Mouse (Mus musculus): ENCODE measurements around the gene Plau.

Plau gene

GRCm38 (mm10) chr14:20836171-20836904 is at the start of gene Plau:
Gene Plau, plus strand, starts transcription at chr14:20836660.
- DNase-seq, result peak; percentile 56

DNA sequence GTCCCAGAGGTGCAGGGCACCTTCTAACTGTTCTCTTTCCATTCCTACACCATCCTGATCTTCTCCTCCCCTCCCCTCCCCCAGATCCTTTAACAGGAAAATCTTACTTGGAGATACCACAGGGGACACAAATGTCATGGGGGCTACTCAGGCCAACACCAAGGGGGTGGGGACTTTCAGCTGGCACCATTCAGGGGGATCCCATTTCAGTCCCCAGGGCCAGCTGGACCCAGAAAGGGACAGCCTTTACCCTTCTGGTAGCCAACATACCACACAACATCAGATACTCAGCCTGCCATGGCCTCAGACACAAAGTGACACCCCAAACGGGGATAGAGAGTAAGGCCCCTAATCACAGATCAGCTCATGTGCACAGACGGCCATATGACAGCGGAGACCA is 48.3 kb upstream of the Plau start:
- no peak for DNase-seq

DNA sequence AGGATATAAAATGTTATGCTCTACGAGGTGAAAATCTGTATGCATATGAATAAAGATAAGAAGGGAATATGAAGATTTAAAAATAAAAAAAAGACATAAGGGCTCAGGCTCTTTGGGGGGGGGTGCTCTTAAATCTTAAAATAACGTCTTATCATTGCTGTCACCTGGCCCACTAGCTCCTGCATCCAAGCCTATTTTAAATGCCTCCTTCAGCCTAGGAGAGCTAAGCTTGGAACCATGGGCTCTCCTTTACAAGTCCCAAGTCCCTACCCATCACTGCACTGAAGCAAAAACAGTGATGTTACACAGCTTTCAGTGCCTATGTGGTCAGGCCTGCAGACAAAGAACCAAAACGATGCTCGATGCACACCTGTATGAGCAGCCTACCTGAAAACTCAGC is 46.9 kb upstream of the Plau start:
- DNase-seq, result no peak

GRCm38 (mm10) chr14:20790445-20790844 is 46.0 kb upstream of the Plau start:
- DNase-seq, result no peak

- DNase-seq, result no peak
Measured at GRCm38 (mm10) chr14:20790996-20791395, 45.5 kb upstream of the Plau start.

DNA sequence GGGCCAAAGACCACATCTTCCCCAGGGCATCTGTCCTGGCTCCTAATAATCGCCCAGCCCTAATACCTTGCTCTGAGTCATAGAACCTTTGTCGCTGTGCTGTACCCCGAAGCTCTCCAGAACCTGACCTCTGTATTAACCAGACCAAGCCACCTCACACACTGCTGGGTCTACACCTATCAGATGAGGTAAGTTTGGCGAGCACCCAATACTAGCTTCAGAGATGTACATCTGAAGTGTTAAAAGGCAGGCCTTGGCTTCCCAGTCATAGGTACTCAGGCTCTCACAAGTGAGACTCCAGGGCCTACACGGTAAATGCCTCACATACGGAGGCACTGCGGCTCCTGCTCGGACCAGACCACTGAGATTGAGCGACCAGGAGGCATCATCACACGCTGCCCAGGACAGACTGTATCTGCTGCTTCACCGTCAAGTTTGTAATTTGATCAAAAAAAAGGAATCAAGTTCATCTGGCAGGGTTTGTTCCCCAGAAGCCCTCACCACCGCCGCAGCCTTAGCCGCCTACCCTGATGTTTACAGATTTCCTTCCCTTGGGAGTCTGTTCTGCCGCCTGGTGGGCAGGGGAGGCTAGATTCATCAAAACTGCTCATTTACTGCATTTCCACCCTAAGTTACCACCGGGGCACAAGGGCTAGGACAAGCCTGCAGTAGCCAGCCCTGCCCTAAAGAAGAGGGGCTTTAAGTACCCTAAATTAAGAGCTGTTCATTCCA is 44.8 kb upstream of the Plau start:
- no peak for DNase-seq

- DNase-seq, result no peak
Measured at GRCm38 (mm10) chr14:20792243-20792921, 44.1 kb upstream of the Plau start.

DNA sequence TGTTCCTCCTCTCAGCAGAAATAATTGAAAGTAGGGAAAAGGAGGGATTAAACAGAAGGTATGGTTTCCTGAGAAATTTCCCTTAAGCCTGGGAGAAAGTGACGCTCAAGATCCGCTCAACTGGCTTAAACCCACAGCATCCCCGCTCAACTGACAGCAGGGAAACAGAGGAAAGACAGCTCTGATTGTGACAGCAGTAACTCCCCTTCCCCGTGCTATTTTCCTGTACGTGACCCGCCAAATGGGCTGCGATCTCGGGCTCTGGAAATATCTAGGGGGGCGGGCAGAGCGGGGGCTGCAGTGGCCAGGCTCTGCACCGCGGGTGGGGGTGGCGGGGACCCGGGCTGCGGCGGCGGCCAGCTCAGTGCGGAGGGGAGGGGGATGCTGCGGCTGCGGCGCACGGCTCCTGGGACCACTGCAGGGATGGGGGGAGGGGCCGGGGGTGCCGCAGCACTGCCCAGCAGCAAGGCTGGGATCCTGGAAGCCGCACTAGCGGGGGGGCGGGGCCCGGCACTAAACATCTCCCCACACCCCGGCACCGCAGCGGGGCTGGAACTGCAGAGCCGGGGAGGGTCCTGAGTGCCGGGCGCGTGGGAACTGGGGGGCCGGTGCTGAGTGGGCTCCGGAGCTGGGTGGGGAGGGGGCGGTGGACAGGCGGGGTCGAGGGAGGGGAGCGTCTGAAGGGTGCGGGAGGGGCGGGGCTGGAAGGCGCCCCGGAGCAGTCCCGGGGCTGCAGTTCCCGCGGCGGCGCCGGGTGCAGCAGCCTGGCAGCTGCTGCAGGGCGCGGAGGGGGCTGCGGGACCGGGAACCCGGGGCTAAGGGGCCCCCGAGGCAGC is 43.3 kb upstream of the Plau start:
- DNase-seq, result no peak

DNA sequence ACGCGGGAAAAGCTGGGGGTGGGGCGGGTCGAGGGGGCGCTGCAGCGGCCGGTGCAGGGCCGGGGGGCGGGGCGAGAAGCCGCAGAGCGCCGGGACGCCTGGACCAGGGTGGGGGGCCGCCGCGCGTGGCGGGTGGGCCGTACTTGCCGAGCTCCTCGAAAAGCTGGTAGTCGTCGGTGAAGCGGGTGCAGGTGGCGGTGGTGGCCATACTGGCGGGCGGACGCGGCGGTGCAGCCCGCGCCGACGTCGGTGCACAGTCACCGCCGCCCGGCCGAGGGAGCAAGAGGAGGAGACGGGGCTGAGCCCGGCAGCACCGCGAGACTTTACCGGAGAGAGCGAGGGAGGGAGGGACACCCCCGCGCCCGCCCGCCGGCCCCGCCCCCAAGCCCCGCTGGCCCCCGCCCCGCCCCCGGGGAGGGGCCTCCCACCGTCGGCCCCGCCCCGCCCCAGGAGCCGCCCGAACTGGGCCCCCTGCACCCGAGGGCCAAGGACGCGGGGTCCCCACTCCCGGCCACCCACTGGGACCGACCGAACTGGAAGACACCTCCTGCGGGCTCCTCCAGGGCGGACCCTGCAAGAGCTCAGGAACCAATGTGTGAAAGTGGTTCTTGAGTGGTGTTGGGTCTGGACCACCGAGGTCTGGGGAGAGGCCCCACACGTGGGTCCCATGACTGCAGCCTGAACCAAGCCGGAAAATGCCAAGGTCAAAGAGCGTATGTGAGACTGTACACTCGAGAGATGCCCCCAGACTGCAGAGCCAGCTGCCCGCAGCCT is 42.5 kb upstream of the Plau start, which contains the start of gene Camk2g:
TSS of gene Camk2g (minus strand) at position 331 of the 774 bp plus-strand sequence.
- peak; percentile 77 for DNase-seq

GRCm38 (mm10) chr14:20794589-20794988 is 41.9 kb upstream of the Plau start:
- no peak for DNase-seq

DNA sequence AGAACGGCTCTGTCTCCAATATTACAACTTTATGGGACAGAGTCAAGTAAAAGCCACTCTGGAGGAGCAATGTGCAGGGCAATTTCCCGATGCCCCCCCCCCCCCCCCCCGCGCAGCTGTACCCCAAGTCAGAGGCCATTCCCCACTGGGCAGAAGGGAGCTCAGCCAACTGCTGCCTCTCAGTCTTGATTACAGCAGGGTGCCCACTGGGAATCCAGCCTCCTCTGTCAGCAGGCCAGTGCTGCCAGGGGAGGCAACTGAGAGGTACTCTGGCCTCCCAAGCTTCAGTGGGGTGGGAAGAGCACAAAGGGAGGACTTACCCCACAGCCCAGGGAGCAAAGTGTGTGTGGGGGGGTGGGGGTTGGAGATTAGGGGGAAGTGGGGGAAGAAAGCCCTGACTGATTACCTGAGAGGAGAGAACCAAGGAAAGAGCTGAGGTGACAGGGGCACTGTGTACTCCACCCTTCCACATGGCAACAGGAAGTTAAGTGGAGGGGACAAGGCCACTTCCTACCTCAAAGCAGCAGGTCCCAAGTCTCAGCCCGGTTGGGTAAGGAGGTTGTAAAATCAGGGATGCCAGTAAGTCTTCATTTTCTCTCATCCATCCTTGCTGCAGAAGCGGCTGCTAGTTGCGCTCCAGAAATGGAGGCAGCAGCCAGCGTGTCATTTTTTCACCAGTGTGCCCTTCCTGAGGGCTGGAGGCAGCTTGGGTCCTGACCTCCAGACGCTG is 40.9 kb upstream of the Plau start:
- DNase-seq, result no peak

DNA sequence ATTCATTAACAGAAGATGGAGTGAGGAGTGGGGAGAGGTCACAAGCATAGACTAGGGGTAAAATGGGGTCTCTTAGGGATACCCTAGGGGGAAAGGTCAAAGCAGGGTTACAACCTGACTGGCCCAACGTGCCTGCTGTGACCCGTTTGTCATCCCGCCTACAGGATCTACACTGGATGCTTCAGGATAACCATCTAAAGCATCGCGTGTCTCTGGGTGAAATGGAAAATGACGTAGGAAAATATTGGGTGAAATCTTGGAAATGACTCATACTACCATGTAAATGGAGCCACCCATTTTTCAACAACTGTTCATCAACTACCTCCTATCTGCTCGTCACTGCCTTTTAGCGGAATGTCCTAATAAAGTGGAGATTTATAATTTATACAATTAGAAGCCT is 40.3 kb upstream of the Plau start:
- no peak for DNase-seq

DNA sequence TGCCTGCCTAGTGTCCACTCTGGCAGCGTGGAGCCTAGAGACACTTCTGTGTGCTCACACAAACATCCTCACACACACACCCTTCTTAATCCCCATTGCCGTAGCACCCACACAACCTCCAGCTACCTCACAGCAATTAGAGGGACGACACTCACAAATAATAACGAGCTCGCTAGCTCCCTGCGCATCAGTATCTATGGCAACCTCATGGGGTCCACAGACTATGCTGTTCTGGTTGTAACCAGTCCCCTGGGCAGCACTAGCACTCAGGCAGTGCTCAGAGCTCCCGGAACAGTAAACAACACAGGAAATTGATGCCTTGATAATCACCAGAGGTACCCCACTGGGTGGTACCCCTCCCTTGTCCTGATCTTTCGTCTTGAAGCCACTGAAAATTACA is 39.8 kb upstream of the Plau start:
- no peak for DNase-seq

GRCm38 (mm10) chr14:20798300-20798699 is 38.2 kb upstream of the Plau start:
- DNase-seq, result no peak

- peak; percentile 82 for DNase-seq
Measured at GRCm38 (mm10) chr14:20798761-20799160, 37.7 kb upstream of the Plau start.

- DNase-seq, result no peak
Measured at GRCm38 (mm10) chr14:20802926-20803605, 33.4 kb upstream of the Plau start.

DNA sequence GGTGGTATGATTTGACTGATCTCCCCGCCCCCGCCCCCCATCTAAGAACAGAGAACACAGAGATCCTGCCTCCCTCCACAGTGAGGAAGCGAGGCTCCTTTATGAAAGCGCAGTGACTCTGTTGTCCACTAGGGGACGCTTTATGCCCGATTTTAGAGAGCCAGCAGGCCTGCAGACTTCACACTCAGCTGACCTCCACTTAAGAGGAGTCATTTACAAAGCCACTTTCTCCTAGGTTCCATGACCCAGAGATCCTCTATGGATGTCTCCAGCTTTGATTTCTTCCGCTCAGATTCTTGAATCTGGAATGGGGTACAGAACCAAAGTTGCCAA is 32.9 kb upstream of the Plau start:
- peak; percentile 67 for DNase-seq

GRCm38 (mm10) chr14:20804481-20804880 is 32.0 kb upstream of the Plau start:
- no peak for DNase-seq

DNA sequence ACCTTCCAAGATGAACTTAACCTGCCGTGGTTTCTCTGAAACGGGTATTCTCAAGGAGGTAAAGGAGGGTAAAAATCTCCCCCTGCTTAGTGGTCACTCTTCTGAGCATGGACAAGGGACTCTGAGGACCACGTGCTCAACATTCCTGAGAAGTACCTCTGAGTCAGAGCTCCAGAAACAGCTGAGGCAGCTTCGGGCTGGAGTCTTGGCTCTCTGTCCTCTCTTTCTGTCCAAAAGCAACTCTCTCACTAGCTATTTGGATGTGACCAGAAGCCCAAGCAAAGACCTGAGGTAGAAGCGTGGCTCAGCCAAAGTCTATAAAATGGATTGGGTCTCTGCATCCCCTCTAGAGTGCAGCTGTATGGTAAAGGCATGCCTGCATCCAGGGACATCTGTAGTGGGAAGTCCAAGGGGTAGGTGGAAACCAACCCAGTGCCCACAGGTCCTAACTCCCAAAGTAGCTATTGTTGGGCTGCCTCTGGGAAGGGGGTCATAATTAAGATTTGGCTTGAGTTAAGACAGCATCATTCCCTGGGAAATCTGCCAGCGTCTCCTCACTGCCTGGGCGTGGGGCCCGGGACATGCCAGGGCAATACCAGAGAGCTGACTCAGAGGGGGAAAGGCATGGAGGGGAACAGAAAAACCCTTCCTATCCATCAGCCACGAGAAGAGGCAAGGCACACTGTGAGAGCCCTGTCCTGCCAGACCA is 31.3 kb upstream of the Plau start:
- DNase-seq, result peak; percentile 59

Data from layer of hippocampus, adult 9-11 months (tissue).